Mouse (Mus musculus) cerebellum, adult 11 months (tissue): ENCODE measurements around the gene Suox.
"Not testable (repeated sequence)": the region's sequence is repeated elsewhere in the genome, so short reads cannot be mapped to it uniquely, and the experiment has no call there.

Source experiments
- DNase-seq: peaks from one replicate; pipeline ENCODE4 v3.0.0; 2022

The Suox gene

DNA sequence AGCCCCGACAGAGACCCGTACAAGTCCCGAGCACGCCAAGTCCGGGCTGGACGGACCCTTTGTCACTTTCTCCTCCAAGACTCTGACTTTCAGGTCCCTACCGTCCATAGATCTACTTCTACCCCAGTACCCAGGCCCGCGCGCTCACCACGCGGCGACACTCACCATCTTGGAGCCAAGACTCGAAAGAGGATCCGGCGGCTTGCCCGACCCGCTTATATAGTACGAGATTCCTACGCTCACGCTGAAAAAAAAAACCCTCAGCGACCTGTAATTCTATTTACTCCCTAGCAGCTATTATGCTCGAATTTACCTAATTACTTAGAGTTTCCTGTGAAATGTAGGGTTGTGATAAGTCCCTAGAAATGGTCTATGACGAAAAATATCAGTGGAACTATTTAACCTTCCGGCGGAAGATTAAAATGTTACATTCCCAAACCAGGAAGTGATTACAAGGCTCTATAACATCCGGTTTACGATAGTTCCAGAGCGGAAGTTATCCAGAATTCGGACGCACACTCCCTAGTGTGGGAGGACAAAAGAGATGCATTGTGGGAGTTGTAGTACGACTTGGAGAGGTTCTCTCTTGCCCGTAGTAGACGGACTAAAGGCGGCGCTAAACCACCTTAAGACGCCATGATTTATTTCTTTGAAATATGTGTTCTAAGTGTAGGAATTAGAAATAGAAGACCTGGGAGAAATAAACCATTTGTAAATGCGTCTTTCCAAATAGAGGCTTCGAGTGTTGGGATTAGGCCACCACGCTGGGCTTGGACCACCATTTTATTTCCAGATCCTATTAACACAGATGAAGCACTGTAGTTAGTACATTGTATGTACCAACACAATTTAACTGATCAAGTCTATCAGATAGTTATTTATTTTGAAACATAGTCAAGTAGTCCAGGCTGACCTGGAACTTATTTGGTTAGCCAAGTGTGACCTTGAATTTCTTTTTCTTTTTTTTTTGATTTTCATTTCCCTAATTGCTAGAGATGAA is 47.3 kb downstream of the Suox start, which contains the start of gene Rps26:
Rps26 (minus strand) TSS at position 437 of the 1,000 bp plus-strand sequence.
- DNase-seq, result peak; percentile 83

GRCm38 (mm10) chr10:128625287-128625894 is 48.5 kb downstream of the Suox start:
- no peak for DNase-seq

DNA sequence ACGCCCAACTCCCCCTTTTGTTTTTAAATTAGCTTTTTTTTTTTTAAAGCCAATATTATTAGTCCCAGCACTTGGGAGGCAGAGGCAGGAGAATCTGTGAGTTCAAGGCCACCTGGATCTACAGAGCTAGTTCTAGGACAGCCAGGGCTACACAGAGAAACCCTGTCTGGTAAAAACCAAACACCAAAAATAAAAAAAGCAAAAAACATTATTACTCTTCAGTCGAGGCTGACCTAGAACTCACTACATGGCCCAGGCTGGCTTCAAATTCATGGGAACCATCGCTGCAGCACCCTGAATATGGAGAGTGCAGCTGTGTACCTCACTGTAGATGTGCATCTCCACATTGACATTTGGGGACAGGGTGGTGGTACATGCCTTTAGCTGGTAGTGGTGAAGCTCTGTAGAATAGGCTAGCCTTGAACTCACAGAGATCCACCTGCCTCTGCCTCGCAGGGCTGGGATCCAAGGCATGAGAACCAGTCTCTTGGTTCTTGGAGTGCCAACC is 50.7 kb downstream of the Suox start:
- not testable (repeated sequence) for DNase-seq

DNA sequence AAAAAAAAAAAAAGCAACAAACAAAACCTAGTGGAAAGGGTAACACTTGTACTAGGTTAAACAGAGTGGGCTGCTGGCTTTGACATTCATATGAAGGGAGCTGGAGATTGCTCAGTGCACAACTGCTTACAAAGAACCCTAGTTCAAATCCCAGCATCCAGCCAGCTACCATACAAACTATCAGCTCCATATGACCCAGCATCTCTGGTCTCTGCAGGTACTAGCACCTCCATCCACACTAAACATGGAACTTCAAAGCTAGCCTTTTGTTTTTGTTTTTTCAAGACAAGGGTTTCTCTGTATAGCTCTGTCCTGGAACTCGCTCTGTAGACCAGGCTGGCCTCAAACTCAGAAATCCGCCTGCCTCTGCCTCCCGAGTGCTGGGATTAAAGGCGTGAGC is 51.2 kb downstream of the Suox start:
- no peak for DNase-seq

DNA sequence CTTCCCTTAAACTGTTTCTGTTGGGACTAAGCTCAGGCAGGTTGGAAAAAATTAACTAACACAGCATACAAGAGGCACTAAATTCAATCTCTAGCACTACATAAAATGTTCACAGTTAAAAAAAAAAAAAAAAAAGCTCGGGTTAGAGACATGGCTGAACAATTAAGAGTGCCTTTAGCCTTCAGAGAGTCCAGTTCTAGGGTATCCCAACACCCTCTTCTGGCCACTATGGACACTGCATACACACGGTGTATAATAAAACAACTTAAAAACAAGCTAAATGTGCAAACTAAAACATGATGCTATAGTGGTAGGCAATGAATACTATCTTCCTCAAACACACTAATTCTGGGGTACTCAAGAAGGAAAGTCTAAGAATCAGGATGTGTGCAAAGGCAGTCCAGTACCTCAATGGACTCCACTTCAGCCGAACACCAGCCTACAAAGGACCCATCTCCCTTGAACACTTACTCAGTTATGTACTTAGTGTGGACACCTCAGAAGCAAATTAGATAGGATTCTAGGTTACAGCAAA is 51.8 kb downstream of the Suox start:
- DNase-seq, result no peak

GRCm38 (mm10) chr10:128620241-128620640 is 53.6 kb downstream of the Suox start:
- no peak for DNase-seq
